Mouse (Mus musculus) spleen, adult 18-20 months (tissue): ENCODE results near the gene Kcna10.

Source experiments
- DNase-seq, 2 experiments: peaks; one replicate each; pipeline ENCODE4 v3.0.0; 2022; ENCODE audit warnings: mixed read lengths in 2 of 2

Kcna10 gene

GRCm38 (mm10) chr3:107182756-107183155, at the start of gene Kcna10:
TSS of gene Kcna10 (plus strand) at chr3:107183056.
- no peak for DNase-seq

GRCm38 (mm10) chr3:107134457-107134856, 48.4 kb upstream of the Kcna10 start:
- no peak for DNase-seq

GRCm38 (mm10) chr3:107147126-107147525, 35.7 kb upstream of the Kcna10 start:
- no peak for DNase-seq

- peak; percentile 15 to 58 for DNase-seq
Observed at GRCm38 (mm10) chr3:107149006-107149405, 33.9 kb upstream of the Kcna10 start.

- no peak for DNase-seq
Observed at GRCm38 (mm10) chr3:107150469-107150868, 32.4 kb upstream of the Kcna10 start.

- DNase-seq, result no peak
Observed at GRCm38 (mm10) chr3:107150872-107151540, 31.9 kb upstream of the Kcna10 start.

- DNase-seq, result no peak
Observed at GRCm38 (mm10) chr3:107153772-107154655, 28.8 kb upstream of the Kcna10 start.

GRCm38 (mm10) chr3:107158856-107159255, 24.0 kb upstream of the Kcna10 start:
- DNase-seq, result no peak

GRCm38 (mm10) chr3:107159418-107159817, 23.4 kb upstream of the Kcna10 start:
- no peak for DNase-seq

- DNase-seq, result no peak
Observed at GRCm38 (mm10) chr3:107159859-107160324, 23.0 kb upstream of the Kcna10 start.

GRCm38 (mm10) chr3:107162741-107163140, 20.1 kb upstream of the Kcna10 start:
- DNase-seq, result no peak

GRCm38 (mm10) chr3:107169552-107169951, 13.3 kb upstream of the Kcna10 start:
- no peak for DNase-seq

GRCm38 (mm10) chr3:107171964-107172363, 10.9 kb upstream of the Kcna10 start:
- DNase-seq, result no peak

- no peak for DNase-seq
Observed at GRCm38 (mm10) chr3:107172556-107172955, 10.3 kb upstream of the Kcna10 start.

- DNase-seq, result no peak
Observed at GRCm38 (mm10) chr3:107175486-107175885, 7.4 kb upstream of the Kcna10 start.

- DNase-seq, result no peak
Observed at GRCm38 (mm10) chr3:107176501-107176900, 6.4 kb upstream of the Kcna10 start.

GRCm38 (mm10) chr3:107180860-107181259, 2.0 kb upstream of the Kcna10 start:
- no peak for DNase-seq

- no peak for DNase-seq
Observed at GRCm38 (mm10) chr3:107183178-107183577, 322 bp downstream of the Kcna10 start.

- no peak for DNase-seq
Observed at GRCm38 (mm10) chr3:107185597-107185996, 2.7 kb downstream of the Kcna10 start.

GRCm38 (mm10) chr3:107187022-107187421, 4.2 kb downstream of the Kcna10 start:
- DNase-seq, result no peak

GRCm38 (mm10) chr3:107188226-107188899, 5.5 kb downstream of the Kcna10 start:
- no peak for DNase-seq

GRCm38 (mm10) chr3:107201310-107202180, 18.7 kb downstream of the Kcna10 start:
- DNase-seq, result no peak
